Mouse (Mus musculus) lung, embryonic 14.5 days (tissue): ENCODE data around the gene Ankrd17. TPM values are rescaled to one million over a fixed set of nuclear protein-coding genes. Genes with fewer than 3 reads are reported as not detected.

Source experiments
- ATAC-seq: fragments of 200-750 bp; cut with Nextera tagmentation; 2 replicates; pipeline ENCODE4 v1.8.0; 2017; ENCODE audit warnings: mild to moderate bottlenecking, moderate TSS enrichment, moderate library complexity; ENCODE audit not compliant: insufficient read depth
- DNase-seq: peaks from one replicate; pipeline ENCODE4 v3.0.0-alpha.2; 2015
- H3K27ac ChIP-seq: fragments of 300-500 bp; sonication (generic); 2 replicates; pipeline ENCODE4 v1.5.1; 2014; ENCODE audit warnings: low read depth, mild to moderate bottlenecking, moderate library complexity
- H3K27me3 ChIP-seq: fragments of 300-500 bp; sonication (generic); 2 replicates; pipeline ENCODE4 v1.6.1; 2014; ENCODE audit warnings: low read length, control low read depth; ENCODE audit not compliant: insufficient read depth
- H3K36me3 ChIP-seq: fragments of 300-500 bp; sonication (generic); 2 replicates; pipeline ENCODE4 v1.6.1; 2014; ENCODE audit warnings: control low read depth; ENCODE audit not compliant: insufficient read depth
- H3K4me1 ChIP-seq: fragments of 300-500 bp; sonication (generic); 2 replicates; pipeline ENCODE4 v1.6.1; 2014; ENCODE audit warnings: antibody characterized with exemption, control low read depth; ENCODE audit not compliant: insufficient read depth
- H3K4me2 ChIP-seq: fragments of 300-500 bp; sonication (generic); 2 replicates; pipeline ENCODE4 v1.6.1; 2014; ENCODE audit warnings: mild to moderate bottlenecking
- H3K4me3 ChIP-seq: fragments of 300-500 bp; sonication (generic); 2 replicates; pipeline ENCODE4 v1.5.1; 2014; ENCODE audit warnings: low read depth, low read length
- H3K9ac ChIP-seq: fragments of 300-500 bp; sonication (generic); 2 replicates; pipeline ENCODE4 v1.6.1; 2014
- H3K9me3 ChIP-seq: fragments of 300-500 bp; sonication (generic); 2 replicates; pipeline ENCODE4 v1.6.1; 2016; ENCODE audit warnings: low read depth, low read length, control low read depth
- CTCF ChIP-seq: IDR thresholded peaks from 2 replicates; pipeline ENCODE4 v1.5.1; 2016; ENCODE audit warnings: antibody characterized with exemption, low read depth
- WGBS: fragments of 180-500 bp; shearing (Covaris S2); extraction: QIAGEN DNeasy Blood & Tissue Kit; methylation state at CpG from one replicate; pipeline ENCODE4 v1.1.7; 2014; 5-methylcytosine and 5-hydroxymethylcytosine counted together
- polyA plus RNA-seq: library from polyadenylated mRNA; unstranded; fragments of >200 nt; fragmentation: Nextera tagmentation; extraction: Ambion mirVana; gene quantifications from 2 replicates; pipeline ENCODE4 v1.2.1, GENCODE M21; 2014

The Ankrd17 gene
- polyA plus RNA-seq, 1 experiment from 2014 or later = 32.9 TPM

DNA sequence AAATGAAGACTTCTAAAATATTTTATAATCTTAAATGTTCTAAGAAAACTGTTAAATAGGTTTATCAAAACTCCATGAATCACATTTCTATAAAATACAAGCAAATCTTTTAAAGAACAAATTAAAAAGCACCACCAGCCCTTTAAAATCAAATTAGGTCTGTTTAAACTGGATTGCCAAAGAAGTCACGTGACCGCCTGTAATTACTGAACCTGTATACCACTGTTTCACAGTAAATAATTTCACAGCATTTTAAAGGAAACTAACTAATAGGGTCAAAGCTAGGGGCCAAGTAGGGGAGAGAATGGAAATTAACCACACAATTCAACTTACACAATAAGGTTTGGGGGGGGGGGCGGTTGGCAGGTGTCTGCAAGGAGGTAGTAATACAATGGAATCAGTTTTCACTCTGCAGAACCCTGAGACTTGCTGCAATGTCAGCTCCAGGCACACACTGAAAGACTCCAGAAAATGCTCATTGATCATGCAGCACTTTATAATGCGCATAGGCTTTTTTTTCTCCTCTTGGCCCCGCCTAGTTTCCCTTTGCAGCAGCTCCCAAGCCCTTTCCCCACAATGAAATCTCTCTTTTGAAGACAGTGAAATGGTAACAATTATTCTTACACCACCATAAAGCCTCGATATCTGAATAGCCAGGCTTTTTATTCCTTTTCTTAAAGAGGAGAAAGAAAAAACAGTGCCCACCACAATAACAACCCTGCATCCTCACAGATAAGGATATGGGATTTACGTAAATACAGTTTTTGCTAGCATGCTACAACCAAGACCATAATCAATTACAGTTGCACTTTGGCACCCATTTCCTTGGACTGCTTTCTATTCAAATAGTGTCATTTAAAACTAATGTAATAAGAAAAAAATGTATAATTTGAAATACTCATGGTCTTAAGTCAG, 27.9 kb downstream of the Ankrd17 start:
- Histone ChIP-seq H3K9ac (no peak overlapping the region), H3K4me3 (no peak overlapping the region), H3K27ac (no peak overlapping the region), H3K4me1 (peaks cover 2% of the 10 kb centered on the region; the same call in 1 of the 2 replicates), H3K9me3 (no peaks in the 10 kb centered on the region), H3K4me2 (no peak overlapping the region), H3K27me3 (no peaks in the 10 kb centered on the region), H3K36me3 (no peaks in the 10 kb centered on the region)
- DNase-seq (peak; percentile 12), ATAC-seq (no peak)
- 74% methylated on average over 7 of the region's 7 CpGs for WGBS
- TF ChIP-seq CTCF = no peak

GRCm38 (mm10) chr5:90332478-90332877, 33.9 kb downstream of the Ankrd17 start:
- no peak overlapping the region for H3K4me3 ChIP-seq
- H3K4me1 ChIP-seq = no peaks in the 10 kb centered on the region
- no peak overlapping the region for H3K9ac ChIP-seq
- no peaks in the 10 kb centered on the region for H3K27me3 ChIP-seq
- no peak for DNase-seq
- no peaks in the 10 kb centered on the region for H3K9me3 ChIP-seq
- TF ChIP-seq CTCF = no peak
- no peak overlapping the region for H3K27ac ChIP-seq
- no peak for ATAC-seq
- H3K36me3 ChIP-seq = no peaks in the 10 kb centered on the region
- 93% methylated on average over 2 of the region's 2 CpGs for WGBS
- no peak overlapping the region for H3K4me2 ChIP-seq

DNA sequence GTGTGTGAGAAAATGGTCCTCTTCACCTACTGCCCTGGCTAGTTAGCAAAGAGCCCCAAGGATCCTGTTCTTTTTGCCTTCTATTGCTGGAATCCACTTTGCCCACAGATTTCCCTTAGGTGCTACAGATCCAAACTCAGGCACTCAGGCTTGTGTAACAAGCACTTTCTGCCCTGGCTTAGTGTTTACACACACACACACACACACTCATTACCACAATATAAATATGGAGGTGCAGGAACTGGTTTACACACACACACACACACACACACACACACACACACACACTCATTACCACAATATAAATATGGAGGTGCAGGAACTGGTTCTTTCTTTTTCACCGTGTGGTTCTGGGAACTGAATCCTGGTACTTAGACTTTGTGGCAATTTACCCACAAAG, 35.3 kb downstream of the Ankrd17 start:
- Histone ChIP-seq H3K27me3 (no peaks in the 10 kb centered on the region), H3K9me3 (no peaks in the 10 kb centered on the region), H3K4me2 (no peak overlapping the region), H3K9ac (no peak overlapping the region), H3K4me3 (no peak overlapping the region), H3K36me3 (no peaks in the 10 kb centered on the region), H3K4me1 (no peaks in the 10 kb centered on the region), H3K27ac (no peak overlapping the region)
- WGBS = 65% methylated on average over 1 of the region's 1 CpGs
- DNase-seq (no peak), ATAC-seq (no peak)
- TF ChIP-seq CTCF = no peak

GRCm38 (mm10) chr5:90298396-90298795, 68.0 kb downstream of the Ankrd17 start:
- Histone ChIP-seq H3K4me3 (no peak overlapping the region), H3K9ac (no peak overlapping the region), H3K27me3 (no peaks in the 10 kb centered on the region), H3K36me3 (peaks cover 46% of the 10 kb centered on the region), H3K27ac (no peak overlapping the region), H3K9me3 (no peaks in the 10 kb centered on the region), H3K4me1 (no peaks in the 10 kb centered on the region), H3K4me2 (no peak overlapping the region)
- no peak for DNase-seq
- 94% methylated on average over 11 of the region's 11 CpGs for WGBS
- no peak for TF ChIP-seq CTCF
- ATAC-seq = no peak

DNA sequence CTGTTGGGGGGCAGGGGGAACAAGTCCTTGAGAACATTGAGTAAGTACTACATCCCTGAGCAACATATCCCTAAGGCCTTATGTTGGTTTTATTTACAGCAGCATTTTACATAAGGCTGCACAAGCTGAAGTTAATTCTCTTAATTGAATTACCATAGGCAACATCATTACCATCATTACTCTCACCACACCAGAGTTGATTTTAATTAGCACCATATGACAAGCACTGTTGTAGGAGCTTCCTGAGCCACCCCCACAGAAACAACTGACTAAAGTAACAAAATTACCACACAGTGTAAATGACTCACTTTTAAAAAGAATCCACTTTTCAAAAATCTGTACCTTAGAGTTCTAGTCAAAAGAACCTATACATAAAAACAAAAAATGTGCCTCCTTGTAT, 76.5 kb downstream of the Ankrd17 start:
- Histone ChIP-seq H3K27ac (no peak overlapping the region), H3K9ac (no peak overlapping the region), H3K4me2 (no peak overlapping the region), H3K4me3 (no peak overlapping the region), H3K27me3 (no peaks in the 10 kb centered on the region), H3K4me1 (no peaks in the 10 kb centered on the region), H3K9me3 (no peaks in the 10 kb centered on the region), H3K36me3 (peaks cover 67% of the 10 kb centered on the region)
- DNase-seq (no peak), ATAC-seq (no peak)
- no peak for TF ChIP-seq CTCF

DNA sequence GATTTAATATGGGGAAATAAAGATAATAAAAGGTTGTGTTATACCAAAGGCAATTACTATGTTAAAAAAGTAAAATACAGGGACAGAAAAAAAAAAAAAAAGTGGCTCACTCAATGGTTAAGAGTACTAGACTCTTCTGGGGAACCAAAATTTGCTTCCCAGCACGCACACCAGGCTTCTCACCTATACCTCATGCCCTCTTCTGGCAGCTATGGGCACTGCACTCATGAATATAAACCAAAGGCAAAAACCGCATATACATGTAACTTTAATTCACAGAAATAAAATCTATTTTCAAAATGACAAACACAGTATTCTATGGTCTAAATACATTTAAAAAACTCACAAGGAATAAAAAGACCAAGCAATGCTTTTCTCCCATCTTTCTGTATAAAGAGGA, 79.8 kb downstream of the Ankrd17 start:
- Histone ChIP-seq H3K9me3 (no peaks in the 10 kb centered on the region), H3K36me3 (peaks cover 70% of the 10 kb centered on the region), H3K4me3 (no peak overlapping the region), H3K4me1 (no peaks in the 10 kb centered on the region), H3K27me3 (no peaks in the 10 kb centered on the region), H3K4me2 (no peak overlapping the region), H3K9ac (no peak overlapping the region), H3K27ac (no peak overlapping the region)
- no peak for ATAC-seq
- peak; percentile 67 for DNase-seq
- 63% methylated on average over 2 of the region's 2 CpGs for WGBS
- TF ChIP-seq CTCF = peak; percentile 59

- no peak overlapping the region for H3K27ac ChIP-seq
- WGBS = 84% methylated on average over 1 of the region's 1 CpGs
- no peak overlapping the region for H3K4me2 ChIP-seq
- no peak overlapping the region for H3K4me3 ChIP-seq
- H3K9ac ChIP-seq = no peak overlapping the region
- H3K9me3 ChIP-seq = no peaks in the 10 kb centered on the region
- TF ChIP-seq CTCF = no peak
- no peaks in the 10 kb centered on the region for H3K4me1 ChIP-seq
- no peaks in the 10 kb centered on the region for H3K27me3 ChIP-seq
- DNase-seq = no peak
- no peak for ATAC-seq
- H3K36me3 ChIP-seq = peaks cover 56% of the 10 kb centered on the region
Measured at GRCm38 (mm10) chr5:90280061-90280460, 86.3 kb downstream of the Ankrd17 start.
